Mouse (Mus musculus): ENCODE data around the gene Evc.

Evc gene

DNA sequence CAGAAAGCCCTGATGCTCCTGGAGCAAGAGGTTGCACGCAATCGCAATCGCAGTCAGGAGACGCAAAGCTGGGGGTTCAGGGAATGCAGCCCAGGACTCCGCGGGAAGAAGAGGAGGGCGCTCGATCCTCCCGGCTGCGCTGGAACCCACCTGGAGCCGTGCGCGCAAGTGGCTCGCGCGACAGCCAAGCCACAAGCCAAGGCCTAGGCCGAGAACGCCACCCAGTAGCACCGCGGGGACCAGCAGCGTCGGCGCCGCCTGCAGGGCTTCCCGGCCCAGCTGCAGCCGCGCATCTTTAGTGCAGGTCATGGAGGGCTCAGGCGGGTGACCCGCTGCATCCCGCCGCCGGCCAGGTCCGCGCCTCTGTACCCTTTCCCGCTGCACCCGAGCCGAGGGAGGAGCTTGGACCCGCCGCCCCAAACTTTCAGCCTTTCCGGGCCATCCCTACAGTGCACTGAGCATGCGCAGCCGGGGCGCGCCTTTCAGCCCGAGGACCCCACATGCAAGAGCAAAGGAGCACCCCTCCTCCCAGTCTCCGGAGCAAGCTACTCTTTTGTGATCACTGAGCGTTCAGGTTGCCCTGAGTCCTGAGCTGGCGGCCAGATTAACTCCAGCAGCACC, at the start of gene Evc:
Gene Evc (minus strand): TSS at position 410 of the 621 bp plus-strand sequence.
- DNase-seq, result no peak

DNA sequence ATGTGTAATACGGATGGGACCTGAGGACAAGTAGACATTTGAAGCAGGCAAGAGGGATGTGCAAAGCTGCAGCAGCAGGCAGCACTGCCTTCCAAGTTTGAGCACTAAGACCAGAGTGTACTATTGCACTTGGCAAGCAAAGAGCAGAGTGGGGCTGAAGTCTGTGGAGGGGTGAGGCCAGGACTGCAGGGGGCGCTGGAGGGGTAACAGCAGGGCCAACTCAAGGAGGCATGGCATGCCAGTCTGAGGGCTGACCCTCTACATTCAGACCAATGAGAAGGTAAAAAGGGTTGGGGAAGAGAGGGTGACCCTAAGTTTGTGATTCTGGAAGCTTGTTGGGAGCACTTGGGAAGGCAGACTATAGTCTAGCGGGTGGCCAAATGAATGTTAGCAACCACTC, 46.9 kb upstream of the Evc start:
- no peak for DNase-seq

DNA sequence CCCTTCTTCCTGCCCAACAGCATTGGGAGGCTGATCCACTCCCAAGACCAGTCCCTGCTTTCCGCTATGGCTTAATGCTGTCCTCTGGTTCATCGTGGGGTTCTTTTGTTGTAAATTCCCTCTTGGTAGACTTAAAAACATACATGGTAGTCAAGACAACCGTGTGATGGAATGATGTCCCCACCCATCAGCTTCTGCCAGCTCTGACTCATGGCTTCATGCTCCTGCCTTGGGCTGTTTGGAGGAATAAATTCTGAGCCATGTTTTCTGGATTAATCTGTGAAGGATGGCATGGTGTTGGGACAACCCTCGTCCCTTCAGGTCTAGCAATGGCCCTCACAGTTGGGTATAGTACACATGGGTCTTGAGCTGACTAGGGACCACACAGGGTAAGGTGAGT, 43.9 kb upstream of the Evc start:
- DNase-seq, result no peak

DNA sequence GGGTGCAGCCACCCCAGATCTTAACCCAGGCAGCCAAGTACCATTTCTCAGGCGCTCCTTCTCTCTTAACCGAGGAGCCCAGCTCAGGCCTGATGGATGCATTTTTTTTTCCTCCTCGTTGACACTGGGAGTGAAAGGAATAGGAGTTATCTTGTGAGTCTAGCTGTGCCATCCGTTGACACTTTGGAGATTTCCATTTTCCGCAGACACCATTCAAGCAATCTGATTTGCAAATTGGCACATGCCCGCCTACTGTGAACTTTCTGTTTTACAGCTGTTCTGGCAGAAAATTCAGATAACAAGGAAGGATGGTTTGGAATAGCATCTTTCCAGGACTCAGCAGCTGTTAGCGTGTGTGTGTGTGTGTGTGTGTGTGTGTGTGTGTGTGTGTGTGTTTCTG, 40.7 kb upstream of the Evc start:
- DNase-seq, result no peak

DNA sequence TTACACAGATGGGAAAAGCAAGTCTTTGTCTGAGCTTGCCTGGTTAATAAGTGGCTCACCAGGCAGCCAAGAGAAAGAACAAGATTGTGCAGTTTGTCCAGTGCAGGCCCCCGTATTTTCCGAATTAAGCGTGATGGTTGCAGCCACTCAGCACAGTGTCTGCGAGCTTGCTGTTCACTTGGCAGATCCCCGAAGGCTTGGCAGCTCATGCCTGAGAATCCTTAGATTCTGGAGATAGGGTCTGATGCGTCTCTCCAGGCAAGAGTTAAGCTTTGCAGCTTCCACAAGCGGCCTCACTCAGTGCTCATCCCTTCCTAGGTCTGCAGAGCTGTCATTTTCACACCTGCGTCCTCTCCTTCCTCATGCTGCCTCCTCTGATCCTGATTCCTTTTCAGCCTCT, 32.1 kb upstream of the Evc start:
- DNase-seq, result no peak

DNA sequence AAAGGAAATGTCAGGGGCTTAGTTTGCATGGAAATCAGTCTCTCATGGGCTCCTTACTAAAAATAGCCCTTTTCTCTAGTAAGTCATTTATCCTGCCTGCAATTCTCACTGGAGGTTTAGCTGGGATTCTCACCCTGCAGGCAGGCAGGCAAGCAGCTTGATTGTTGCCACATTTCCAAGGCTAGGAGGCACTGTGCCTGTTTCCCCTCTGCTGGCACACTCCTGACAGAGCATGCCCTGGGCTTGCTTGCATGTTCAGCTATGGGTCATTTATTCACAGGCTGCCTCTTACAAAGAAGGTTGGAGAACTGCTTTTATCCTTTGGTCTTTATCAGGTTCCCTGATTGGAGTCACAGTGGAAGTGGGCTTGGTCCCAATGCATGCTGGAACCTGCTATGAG, 29.1 kb upstream of the Evc start:
- no peak for DNase-seq

DNA sequence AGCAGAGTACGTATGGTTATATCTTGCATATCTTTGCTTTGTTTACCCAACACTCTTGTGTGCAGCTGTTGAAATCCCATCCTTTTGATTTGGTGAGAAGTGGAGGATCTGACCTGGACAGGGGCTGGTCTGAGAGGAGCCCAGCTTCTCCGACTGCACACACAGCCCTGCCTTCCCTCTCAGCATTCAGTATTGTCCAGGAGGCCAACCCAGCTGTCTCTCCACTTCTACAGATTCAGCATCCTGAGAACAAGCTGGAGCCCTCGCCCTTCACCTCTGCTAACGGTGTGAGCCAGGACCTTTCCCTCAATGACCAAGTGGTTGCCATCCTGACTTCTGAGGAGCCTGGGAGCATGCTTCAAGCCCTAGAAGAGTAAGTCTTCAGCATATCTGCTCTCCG, 26.6 kb upstream of the Evc start:
- DNase-seq, result no peak

DNA sequence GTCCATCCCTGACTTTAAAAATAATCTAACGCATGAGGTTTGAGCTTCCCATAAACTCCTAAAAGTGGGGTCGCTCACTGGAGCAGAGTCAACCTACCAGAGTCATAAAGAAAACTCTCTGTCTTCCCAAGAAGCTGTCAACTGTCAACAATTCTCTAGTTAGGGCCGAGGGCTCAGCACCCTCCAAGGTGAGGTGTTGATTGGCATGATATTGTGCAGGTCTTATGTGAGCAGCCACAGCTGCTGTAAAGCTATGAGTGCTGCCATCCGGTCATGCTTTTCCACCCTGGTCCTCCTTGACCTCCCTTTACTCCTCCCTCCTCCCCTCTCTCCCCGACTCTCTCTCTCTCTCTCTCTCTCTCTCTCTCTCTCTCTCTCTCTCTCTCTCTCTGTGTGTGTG, 25.9 kb upstream of the Evc start:
- no peak for DNase-seq

DNA sequence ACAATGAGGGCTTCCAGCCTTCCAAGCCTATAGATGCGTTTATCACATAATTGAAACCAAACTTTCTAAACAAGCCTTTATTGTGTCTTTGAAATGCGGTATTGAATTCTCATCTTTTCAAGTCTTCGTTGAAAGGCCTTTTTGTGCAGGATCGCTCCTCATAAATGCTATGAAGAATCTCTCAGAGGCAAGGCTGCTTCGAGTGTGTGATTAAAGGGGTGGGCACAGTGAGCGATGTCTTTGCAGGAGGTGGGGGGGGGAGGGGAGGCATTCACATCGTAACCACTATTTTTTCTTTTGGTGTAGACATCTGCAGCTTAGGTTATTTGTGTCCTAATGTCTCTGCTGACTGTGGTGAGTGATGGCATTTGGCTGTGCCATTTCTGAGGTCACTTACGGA, 19.3 kb upstream of the Evc start:
- DNase-seq, result no peak

DNA sequence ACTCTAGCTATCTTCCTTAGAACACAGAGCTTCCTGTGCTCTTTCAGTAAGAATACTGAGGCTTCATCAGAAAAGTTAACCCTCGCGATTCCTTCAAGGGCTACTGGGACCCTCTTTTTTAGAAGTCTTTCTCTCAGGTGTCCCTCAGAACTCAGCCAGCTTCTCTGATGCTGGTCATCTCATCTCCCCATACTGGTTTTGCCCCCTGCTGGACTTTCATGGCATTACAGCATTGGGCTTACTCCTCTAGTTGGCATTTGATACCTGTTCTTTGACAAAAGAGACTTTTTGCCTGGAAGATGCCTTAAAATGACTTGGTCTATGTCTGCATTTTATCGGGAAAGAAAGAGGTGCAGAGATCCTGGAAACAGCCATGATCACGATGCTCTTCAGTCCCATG, 17.7 kb upstream of the Evc start:
- DNase-seq, result peak; percentile 12 to 17

DNA sequence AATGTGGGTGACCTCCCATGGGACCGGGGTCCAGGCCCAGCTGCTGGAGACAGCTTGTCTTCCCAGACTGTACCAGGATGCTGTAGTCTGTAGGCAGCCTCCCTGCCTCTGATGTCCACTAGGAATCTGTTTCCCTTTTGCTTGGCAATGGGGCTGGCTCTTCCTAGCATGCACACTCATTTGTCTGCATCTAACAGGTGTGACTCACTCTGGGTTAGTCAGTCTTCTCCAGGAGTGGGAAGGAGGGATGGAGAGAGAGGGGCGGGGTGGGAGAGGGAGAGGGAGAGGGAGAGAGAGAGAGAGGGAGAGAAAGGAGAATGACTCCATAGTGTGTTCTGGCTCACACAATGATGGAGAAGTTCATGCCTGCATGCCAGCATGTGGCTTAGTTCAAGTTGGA, 15.1 kb upstream of the Evc start:
- DNase-seq, result no peak

DNA sequence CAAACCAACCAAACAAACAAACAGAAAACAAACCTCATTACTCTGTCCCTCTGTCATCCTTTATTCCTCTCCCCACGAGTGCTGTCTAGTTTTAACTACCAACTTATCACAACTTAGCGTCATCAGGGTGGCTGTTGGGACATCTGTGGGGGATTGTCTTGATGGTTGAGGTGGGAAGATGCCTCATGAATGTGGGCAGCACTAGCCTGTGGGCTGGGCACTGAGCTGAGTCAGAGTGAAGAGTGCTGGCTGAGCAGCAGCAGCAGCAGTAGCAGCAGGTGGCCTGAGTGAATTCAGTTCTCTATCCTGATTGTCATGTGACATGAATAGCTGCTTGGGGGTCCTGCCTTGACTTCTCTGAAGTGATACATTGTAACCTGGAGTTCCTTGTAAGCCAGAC, 7.3 kb upstream of the Evc start:
- no peak for DNase-seq

DNA sequence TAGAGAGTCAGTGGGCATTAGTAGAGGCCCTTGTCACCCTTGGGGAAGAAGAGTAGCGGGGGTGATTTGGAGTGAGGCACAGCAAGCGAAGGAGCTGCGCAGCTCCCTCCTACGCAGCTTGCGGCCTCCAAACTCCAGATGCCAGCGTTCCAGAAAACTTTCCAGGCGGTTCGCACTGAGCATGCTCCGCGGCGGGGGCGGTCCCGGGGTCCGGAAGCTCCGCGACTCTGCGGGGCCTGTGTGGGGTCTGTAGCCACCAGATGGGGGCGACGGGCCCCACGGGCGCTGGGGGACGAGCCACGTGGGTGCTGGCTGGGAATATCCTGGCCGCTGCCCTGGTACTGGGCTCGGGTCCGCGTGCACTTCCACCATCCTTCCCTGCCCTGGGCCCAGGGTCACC, 1.6 kb upstream of the Evc start, which contains the start of gene Evc2:
Gene Evc2 (plus strand): TSS at position 212 of the 400 bp plus-strand sequence.
- DNase-seq, result no peak

DNA sequence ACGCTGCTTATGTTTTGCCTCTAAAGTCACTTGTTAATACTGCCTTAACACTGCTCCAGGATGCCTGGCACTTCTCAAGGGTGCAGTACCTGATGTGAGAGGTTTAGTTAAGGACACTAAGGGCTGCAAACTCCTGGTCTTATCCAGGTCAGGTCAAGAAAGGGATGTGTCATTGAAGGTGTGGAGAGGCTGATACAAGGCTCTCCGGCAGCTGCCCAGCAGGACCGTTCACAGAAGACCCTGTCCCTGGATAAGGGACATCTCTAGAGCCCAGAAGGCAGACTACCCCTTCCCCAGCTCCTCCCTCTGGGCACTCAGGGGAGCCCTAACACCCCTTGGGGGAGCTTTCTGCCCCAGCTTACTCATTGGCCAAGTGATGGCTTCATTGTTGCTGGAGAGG, 1.0 kb upstream of the Evc start:
- no peak for DNase-seq

DNA sequence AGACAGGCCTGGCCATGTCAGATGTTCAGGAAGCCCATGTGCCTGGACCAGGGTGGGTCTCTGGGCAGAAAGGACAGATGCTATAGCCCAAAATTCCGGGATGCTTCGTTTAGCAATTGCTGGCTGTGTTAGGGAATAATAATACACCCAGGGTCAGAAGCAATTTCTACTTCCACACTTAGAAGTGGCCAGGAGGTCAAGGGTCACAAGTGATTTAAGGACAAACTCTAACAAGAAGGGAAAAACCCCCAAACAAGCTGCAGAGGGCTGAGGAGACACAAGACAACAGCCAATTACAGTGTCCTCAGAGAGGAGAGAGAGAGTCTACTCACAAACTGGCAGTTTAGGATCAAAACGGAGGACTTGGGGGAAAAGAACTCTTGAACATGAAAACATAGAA, 1.6 kb downstream of the Evc start:
- DNase-seq, result no peak

DNA sequence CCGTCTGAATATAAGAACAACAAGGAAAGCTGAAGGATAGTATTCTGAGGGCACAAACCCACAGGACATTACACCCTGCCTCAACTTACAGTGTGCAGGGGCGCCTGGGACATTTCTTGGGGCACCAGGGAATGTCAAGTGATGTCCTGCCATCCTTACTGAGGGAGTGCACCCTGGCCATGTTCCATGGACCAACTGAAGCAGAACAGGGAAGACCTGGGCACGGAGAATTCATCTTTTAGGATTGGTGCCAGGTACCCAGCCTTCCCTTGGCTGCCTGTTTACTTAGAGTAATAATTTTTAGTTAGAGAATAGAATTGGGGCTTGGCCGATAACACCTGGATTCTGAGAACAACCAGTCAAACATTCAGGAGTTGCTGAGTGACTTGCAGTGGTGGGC, 4.6 kb downstream of the Evc start:
- DNase-seq, result no peak

DNA sequence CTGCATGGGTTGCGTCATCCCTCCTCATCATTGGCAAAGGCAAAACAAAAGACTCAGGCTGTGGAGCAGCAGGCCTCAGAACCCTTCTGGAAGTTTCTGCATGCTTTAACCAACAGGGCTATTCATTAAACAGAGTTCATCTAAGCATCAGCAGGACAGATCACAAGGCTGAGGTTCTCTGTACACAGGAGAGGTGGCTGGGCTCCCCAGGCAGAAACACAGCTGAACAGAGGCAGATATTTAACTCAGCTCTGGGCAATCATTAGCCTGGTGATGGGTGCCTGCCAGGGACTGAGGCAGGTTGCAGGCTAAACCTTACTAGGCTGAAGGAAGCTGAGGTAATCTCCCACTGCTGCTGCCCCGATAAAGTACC, 5.6 kb downstream of the Evc start:
- no peak for DNase-seq

DNA sequence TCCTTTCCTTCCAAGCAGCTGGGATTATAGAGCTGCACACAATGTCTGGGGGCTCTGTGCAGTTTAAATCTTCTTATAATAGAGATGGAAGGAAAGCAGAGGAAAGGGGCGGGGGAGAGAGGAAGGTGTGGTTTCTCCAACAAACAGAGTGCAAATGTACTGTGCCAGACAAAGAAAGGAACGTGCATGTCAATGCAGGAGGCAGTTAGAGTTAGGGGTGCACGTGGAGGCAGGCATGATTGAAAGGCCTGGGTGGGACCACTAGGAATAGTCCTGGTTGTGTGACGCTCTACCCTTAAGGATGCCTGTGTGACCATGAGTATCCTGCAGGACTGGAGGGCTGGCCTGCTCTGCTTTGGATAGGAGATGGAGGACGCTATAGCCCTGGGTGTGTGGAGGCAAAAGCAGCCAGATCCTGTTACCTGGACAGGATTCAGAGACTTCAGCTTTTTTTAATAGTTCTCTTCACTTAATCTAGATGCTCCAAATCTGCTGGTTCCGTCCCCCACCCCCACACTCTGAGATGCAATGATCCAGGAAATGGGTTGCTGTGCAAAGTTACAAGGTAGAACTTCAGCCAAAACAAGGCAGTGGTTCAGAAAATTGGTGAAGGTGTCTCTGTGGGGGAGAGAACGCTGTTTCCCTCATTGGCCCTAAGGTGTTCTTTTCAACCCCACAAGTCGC, 6.1 kb downstream of the Evc start:
- no peak for DNase-seq

DNA sequence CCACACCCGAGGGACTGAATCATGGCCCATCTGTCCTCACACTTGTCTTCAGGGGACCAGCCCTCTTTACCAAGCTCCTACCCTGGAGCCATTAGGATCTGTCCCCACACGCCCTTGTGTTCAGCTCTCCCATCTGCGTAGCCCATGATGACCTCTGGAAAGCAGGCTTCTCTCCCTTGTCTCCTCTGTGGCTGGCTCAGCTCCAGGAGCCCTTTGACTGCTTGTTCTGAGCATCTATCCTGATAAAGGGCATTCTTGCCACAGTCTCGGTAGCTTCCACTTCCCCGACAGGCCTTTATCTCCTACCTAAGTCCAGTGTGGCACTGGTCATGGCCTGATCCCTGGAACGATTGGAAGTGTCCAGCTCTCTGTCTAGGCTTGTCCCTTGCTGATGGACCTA, 10.0 kb downstream of the Evc start:
- DNase-seq, result no peak

DNA sequence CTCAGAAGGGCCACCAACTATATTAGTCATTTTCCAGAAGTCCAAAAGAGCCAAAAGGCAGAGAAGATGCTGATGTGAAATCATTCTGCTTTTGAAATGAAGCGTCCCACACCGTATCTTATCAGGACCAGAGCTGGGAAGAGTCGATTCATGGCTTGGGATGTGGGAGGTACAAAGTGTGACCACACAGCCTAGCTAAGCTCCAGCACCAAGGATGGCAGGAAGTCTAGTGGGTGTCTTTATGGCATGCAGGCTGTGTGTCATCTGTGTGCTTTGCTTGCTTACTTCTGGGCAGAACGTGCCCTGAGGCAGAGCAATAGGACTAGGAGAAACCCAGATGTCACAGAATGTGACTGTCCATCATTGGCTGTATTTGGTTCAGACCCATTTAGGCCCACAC, 15.9 kb downstream of the Evc start:
- DNase-seq, result no peak

DNA sequence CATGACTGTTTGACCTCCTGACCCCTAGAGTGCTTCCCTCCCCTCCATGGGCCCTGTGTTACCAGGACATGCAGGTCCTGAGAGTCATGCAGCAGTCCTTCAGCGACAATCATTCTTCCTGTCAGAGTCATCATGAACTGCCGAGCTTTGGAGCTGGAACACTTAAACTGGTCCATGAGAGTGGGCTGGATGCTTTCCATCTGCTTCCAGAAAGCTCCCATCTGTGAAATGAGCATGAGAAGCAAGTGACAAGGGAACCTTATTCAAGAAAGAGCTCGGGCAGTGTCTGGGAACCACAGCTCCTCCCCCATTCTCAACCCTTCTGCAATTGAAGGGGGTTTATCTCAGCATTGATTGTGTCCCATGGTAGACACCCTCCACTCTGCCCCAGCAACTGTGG, 16.5 kb downstream of the Evc start:
- no peak for DNase-seq

DNA sequence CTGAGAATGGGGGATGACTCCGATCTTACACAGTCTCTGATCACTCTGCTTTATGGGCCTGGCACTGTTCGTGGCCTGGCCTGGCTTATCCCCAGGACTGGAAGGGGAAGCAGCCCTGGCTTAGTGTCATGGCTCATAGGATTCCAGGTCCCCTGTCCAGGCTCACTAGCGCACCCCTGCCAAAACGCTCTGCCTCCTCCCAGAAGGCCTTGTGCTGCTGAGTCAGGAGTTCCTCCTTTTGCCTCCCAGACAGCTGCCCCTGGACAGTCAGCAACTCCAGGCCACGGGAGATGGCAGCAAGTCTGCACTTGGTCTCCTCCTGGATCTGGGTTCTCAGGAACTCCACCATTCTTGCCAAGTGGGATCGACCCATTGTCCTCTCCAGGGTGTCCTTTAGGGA, 18.0 kb downstream of the Evc start:
- no peak for DNase-seq

DNA sequence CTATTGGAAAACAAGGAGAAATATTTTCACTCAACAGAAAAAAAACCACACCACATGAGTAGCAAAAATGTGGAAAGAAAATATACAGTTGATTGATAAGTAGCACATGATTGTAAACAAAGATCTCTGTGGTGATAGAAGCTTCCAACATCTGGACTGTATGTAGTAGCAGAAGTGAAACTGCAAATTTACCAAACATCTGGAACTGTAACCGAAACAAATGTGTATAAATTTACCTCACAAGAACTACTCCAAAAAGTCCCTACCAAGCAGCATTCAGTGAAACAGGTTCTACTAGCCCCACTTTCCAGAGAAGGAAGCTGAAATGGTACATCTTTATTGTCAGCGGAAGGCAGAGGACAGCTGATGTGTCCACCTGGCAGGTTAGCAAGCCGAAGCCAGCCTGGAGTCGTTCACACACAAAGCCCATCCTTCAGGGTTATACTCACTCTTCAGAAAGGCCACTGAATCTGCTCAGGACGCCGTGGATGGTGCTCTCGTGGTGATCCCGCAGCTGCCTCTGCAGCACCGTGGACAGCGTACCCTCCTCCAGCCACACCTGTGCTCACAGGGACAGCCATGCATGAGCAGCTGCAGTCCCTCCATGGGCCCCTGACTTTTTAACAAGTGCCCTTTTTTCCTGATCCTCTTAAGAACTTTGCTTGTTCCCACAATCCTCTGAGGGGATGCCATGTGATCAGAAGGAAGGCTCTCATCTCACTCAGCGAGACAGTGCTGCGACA, 23.5 kb downstream of the Evc start:
- no peak for DNase-seq

DNA sequence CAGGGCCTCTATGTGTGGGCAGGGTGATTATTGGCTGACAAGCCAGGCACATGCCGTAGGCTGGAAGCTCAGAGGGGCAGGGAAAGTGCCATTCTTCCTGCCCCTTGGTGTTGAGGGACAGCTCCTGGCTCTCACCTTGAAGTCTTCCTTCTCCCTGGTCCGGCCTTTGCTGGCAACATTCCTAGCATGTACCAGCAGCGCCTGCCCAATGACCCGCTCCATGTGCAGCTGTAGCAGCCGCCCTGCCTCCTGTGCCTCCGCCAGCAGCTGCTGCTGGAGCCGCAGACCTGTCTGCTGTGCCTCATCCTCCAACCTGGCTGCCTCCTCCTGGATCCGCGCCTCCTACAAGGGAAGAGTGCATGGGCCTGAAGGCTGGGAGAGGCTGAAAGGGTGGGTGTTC, 26.7 kb downstream of the Evc start:
- DNase-seq, result no peak

DNA sequence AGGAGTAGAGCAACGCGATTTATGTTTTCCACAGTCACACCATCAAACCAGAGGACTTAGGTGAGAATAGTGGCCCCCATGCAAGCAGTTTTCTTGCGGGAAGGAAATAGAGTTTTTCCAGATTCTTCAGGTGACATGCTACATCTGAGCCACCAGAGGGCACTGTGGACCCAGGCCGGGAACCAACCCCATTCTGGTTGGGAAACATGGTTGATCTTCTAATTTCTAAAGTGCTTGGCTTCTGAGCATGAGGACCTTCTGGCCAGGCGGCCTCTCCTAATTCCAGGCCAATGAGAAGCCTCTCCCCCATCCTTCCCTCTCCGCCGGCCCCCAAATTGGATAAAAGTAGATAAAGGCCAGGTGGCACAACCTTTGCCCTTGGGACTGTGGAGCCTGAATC, 38.3 kb downstream of the Evc start:
- DNase-seq, result peak; percentile 6 to 7

Data from B cell, adult 2 months (primary cell).